Mouse (Mus musculus) bone marrow, adult 2 months (tissue): ENCODE results near the gene Pfdn5.

Experiments
- CTCF ChIP-seq: fragments of 200-500 bp; IDR thresholded peaks from 2 replicates; pipeline ENCODE4 v1.5.1; 2011; ENCODE audit warnings: low read length, control low read depth; ENCODE audit not compliant: control insufficient read depth, insufficient read depth
- POLR2A ChIP-seq: fragments of 200-500 bp; IDR thresholded peaks from 2 replicates; pipeline ENCODE4 v1.6.1; 2011; ENCODE audit warnings: low read depth, mild to moderate bottlenecking, control low read depth, low read length, borderline replicate concordance; ENCODE audit not compliant: control insufficient read depth

GRCm38 (mm10) chr15:102376453-102377162 lies 50.7 kb downstream of the Pfdn5 start:
- TF ChIP-seq POLR2A (peak; percentile 42; the same call in 1 of the 2 replicates), CTCF (no peak)
